7 mouse cellular contexts compared by ENCODE assay signal in genomic region chr11:6388726-6389413, GRCm38 (mm10). TPM values are rescaled to one million over a fixed set of nuclear protein-coding genes. Genes with fewer than 3 reads are reported as not detected.
DNase-seq lines count a peak whose midpoint lies in the region; ATAC-seq and TF ChIP-seq lines count a peak whose summit lies in the region.

TSS of gene Zmiz2 (plus strand) at chr11:6389074.

- TF ChIP-seq CTCF in intestine, postnatal 0 days (IDR thresholded peaks at IDR 0.05; ENCODE audit: low read depth), result no peak
- TF ChIP-seq CTCF in small intestine, adult 2 months (IDR thresholded peaks at IDR 0.05; ENCODE audit: extremely low read depth, insufficient read length, insufficient replicate concordance, low read depth, low read length), result no peak

- H3K4me2 ChIP-seq in intestine, postnatal 0 days (replicated peaks; ENCODE audit: low read depth), result peak within 1 kb of the TSS; percentile 94
- peak within 1 kb of the TSS; percentile 84 for H3K4me2 ChIP-seq in midbrain, embryonic 12.5 days (replicated peaks)

- peak; percentile 97 for DNase-seq in adrenal gland, adult 2 months
- DNase-seq in embryo, embryonic 11.5 days (ENCODE audit: low read depth, low spot score), result peak; percentile 83
- peak; percentile 94 to 97 for DNase-seq in gastrocnemius, postnatal 4 days (ENCODE audit: low spot score in 2 of 2)
- peak; percentile 97 for DNase-seq in left cerebral cortex, postnatal 4 days

- no peaks in the 10 kb centered on the region for H3K9me3 ChIP-seq in intestine, postnatal 0 days (ENCODE audit: control insufficient read depth)
- H3K9me3 ChIP-seq in midbrain, embryonic 12.5 days, result no peaks in the 10 kb centered on the region

- peak; percentile 57 for TF ChIP-seq POLR2A in small intestine, adult 2 months (IDR thresholded peaks at IDR 0.05; ENCODE audit: low read depth, low read length)

- peak within 1 kb of the TSS; percentile 83 for H3K9ac ChIP-seq in intestine, postnatal 0 days (ENCODE audit: low read depth, low read length)
- H3K9ac ChIP-seq in midbrain, embryonic 12.5 days (replicated peaks), result peak within 1 kb of the TSS; percentile 91

- peak within 1 kb of the TSS; percentile 86 for H3K4me3 ChIP-seq in intestine, postnatal 0 days (ENCODE audit: low read depth, low read length)
- H3K4me3 ChIP-seq in midbrain, embryonic 12.5 days, result peak within 1 kb of the TSS; percentile 96
- H3K4me3 ChIP-seq in small intestine, adult 2 months (ENCODE audit: low read depth, low read length), result peak within 1 kb of the TSS; percentile 87

- H3K27ac ChIP-seq in intestine, postnatal 0 days (ENCODE audit: low read depth, low read length), result peak within 1 kb of the TSS; percentile 94
- H3K27ac ChIP-seq in midbrain, embryonic 12.5 days (replicated peaks), result peak within 1 kb of the TSS; percentile 94
- peak within 1 kb of the TSS; percentile 92 for H3K27ac ChIP-seq in small intestine, adult 2 months (ENCODE audit: insufficient read depth, low read depth, low read length)

- WGBS in intestine, postnatal 0 days, result 7% methylated on average over 41 of the region's 60 CpGs
- 8% methylated on average over 49 of the region's 60 CpGs for WGBS in midbrain, embryonic 12.5 days
- 4% methylated on average over 60 of the region's 60 CpGs for WGBS in small intestine, adult 2 months

- intact Hi-C loops in left cerebral cortex, postnatal 4 days (cut with DNase I), result no loop called here

- peak; percentile 98 for ATAC-seq in intestine, postnatal 0 days
- ATAC-seq in midbrain, embryonic 12.5 days (ENCODE audit: low FRiP score, low read depth), result peak; percentile 98

- no peaks in the 10 kb centered on the region; the same call in 1 of the 2 replicates for H3K36me3 ChIP-seq in intestine, postnatal 0 days (ENCODE audit: control insufficient read depth, insufficient read depth)
- peaks cover 16% of the 10 kb centered on the region; the same call in 1 of the 2 replicates for H3K36me3 ChIP-seq in midbrain, embryonic 12.5 days
- peaks cover 7% of the 10 kb centered on the region for H3K36me3 ChIP-seq in small intestine, adult 2 months (ENCODE audit: control insufficient read depth, insufficient read depth, low read length)

- H3K4me1 ChIP-seq in intestine, postnatal 0 days (replicated peaks; ENCODE audit: control insufficient read depth, insufficient read depth, low read length), result peaks cover 4% of the 10 kb centered on the region; the same call in 1 of the 2 replicates
- H3K4me1 ChIP-seq in midbrain, embryonic 12.5 days, result peaks cover 24% of the 10 kb centered on the region
- peaks cover 16% of the 10 kb centered on the region for H3K4me1 ChIP-seq in small intestine, adult 2 months (ENCODE audit: control insufficient read depth, insufficient read depth, insufficient read length, low read length)

- no peaks in the 10 kb centered on the region for H3K27me3 ChIP-seq in intestine, postnatal 0 days (replicated peaks; ENCODE audit: control insufficient read depth, insufficient read depth, low read length)
- no peaks in the 10 kb centered on the region for H3K27me3 ChIP-seq in midbrain, embryonic 12.5 days
- H3K27me3 ChIP-seq in small intestine, adult 2 months (ENCODE audit: control insufficient read depth, insufficient read depth, low read length), result no peaks in the 10 kb centered on the region

RNA-seq across cellular contexts. Expression of gene Zmiz2, which starts in this region (rescaled TPM):
- total RNA-seq in adrenal gland, adult 2 months (2021), result 10 to 100 TPM; 50.5 to 52.8 TPM
- polyA plus RNA-seq in adrenal gland, adult 2 months (2012; rRNA removed), result 71.1 and 85.0 TPM in 2 replicates
- total RNA-seq in gastrocnemius, postnatal 4 days (2021), result 10 to 100 TPM; 35.6 to 40.1 TPM
- polyA plus RNA-seq in intestine, postnatal 0 days (2015; fragmentation: Nextera tagmentation; extraction: Ambion mirVana), result 7.8 and 8.0 TPM in 2 replicates
- 100 to 1,000 TPM; 233 to 249 TPM for total RNA-seq in left cerebral cortex, postnatal 4 days (2021)
- polyA plus RNA-seq in midbrain, embryonic 12.5 days (2016; fragmentation: Nextera tagmentation; extraction: Ambion mirVana), result 22.6 and 25.2 TPM in 2 replicates
- 68.7 and 85.9 TPM in 2 replicates for polyA plus RNA-seq in small intestine, adult 2 months (2012; rRNA removed)

Comparison
In these comparisons a context has a peak if more than half of its experiments do, and no peak if none do; other contexts are left out.
1. Peak in every context shown above with its lines: DNase-seq, ATAC-seq, H3K4me3 ChIP-seq and H3K27ac ChIP-seq.
2. RNA of gene Zmiz2 (total RNA-seq): 233 to 249 TPM in left cerebral cortex, postnatal 4 days; 50.5 to 52.8 TPM in adrenal gland, adult 2 months and 35.6 to 40.1 TPM in gastrocnemius, postnatal 4 days; every median in the first group is over 4 times any median in the second.